Mouse (Mus musculus) T-helper 17 cell (primary cell): Measurements from ENCODE around the gene Snx5.

ENCODE experiments used
- in situ Hi-C, 2 experiments: fragments of 300-600 bp; cut with MboI, MseI; formaldehyde crosslinking; loops; 1 replicate in 1 of 2; 2 replicates in 1 of 2; pipeline ENCODE4 v1.15.1; 2025; ENCODE audit warnings: high pct_unique_total_duplicates in 2 of 2

Gene Snx5

GRCm38 (mm10) chr2:144270507-144271420, at the start of gene Snx5, which contains the start of gene Mgme1:
Gene Snx5, minus strand, starts transcription at chr2:144270906.
Gene Mgme1, plus strand, starts transcription at chr2:144270663.
- in situ Hi-C loops, result loop anchor here (10.0 to 25.0 kb wide), 3 partner anchors 314 to 1642 kb away; partner anchors contain the start of genes Naa20 (in 1 of the 2) and Snrpb2 (in 1 of the 2)

- in situ Hi-C loops, result no loop called here
These were observed 40.7 kb upstream of the Snx5 start for GRCm38 (mm10) chr2:144311372-144311771.

DNA sequence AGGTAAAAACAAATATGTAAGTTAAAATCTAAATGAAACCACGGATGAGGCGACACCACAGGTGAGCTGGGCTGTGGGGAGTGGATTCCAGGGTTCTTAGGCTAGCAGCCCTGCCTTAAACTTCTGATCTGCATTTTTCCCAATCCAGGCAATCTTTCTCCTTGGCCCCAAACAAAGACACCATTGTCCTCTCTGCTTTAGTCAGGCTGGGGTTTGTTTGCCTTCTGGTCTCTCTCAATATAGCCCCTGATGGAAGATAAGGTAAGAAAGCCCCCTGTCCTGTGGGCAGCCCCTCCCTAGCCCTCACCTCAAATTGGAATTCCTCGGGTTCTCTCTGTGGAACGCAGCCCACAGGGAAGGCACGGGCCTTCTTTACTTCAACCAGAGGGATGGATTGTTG, 39.6 kb upstream of the Snx5 start:
- in situ Hi-C loops, result no loop called here

DNA sequence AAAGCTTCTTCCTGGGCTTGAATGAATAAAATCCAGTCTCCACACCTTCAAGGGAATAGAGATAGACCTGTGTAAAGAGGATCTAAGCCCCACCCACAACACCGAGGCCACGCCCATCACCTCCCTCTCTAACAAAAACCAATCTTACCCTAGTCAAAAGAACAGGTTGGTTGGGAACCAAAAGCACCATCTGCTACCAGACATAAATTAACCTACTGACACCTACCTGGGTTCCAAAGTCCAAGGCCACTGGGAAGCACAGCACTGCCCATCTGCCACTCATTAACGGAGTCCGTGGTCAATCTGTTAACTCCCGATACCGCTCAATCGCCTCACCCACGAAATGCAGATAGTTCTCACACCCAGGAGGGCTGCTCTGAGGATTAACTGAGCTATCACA, 37.9 kb upstream of the Snx5 start:
- in situ Hi-C loops, result loop anchor here in 1 of 2 experiments (10.0 kb wide), 1 partner anchor 566 kb away; no protein-coding TSS in a partner anchor

- in situ Hi-C loops, result loop anchor here in 1 of 2 experiments (10.0 kb wide), 1 partner anchor 569 kb away; no protein-coding TSS in a partner anchor
These were observed 35.1 kb upstream of the Snx5 start for GRCm38 (mm10) chr2:144305721-144306294.

DNA sequence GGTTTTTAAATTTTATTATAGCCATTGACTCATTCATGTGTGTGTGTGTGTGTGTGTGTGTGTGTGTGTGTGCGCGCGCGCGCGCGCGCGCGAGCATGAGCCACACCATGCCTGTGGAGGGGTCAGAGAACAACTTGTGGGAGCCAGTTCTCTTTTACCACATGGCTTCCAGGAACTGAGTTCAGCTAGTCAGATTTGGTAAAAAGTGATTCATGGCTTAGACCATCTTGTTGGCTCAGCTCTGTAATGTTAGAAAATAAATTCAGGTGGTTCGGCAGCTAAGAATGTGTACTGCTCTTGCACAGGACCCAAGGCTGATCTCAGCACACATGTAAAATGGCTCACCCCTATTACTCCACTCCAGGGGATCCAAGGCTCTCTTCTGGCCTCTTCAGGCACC, 30.4 kb upstream of the Snx5 start:
- in situ Hi-C loops, result loop anchor here in 1 of 2 experiments (10.0 kb wide), 1 partner anchor 574 kb away; no protein-coding TSS in a partner anchor

DNA sequence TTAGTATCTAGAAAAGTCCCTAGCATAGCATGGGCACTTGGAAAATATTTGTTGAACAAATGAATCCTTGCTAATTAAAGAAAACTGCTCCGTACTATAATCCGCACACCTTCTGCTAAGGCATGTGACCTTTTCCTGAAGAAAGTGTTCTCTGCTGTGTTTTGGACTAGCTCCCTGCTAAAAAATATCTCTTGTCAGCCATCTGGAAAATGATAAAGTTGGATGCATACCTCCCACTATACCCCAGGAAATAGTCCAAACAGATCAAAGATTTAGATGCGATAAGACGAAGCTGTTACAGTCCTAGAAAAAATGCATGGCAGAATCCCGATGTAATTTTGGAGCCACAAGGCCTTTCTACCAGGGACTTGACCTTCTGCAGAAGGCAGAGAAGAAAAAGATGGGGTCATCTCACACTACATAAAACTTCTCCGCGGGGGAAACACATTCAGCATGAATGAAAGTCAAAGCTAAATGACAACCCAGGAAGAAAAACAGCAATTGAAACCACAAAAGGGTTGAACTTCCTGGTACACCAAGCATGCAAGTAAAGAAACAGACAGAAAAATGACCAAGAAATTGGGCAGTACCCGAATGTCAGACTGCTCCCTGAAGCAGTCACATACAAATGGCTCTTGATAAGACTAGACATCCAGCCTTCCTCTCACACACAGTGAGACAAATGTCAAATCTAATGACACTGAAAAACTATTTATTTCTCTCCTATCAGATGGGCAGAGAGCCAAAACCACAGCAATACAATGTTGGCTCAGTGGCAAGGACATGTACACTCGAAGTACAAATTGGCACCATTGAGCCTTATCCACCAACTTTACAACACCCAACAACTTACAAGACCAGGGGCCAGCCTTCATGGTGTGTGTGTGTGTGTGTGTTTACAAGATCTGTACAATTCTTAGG, 29.3 kb upstream of the Snx5 start:
- in situ Hi-C loops, result loop anchor here in 1 of 2 experiments (10.0 kb wide), 1 partner anchor 575 kb away; no protein-coding TSS in a partner anchor

GRCm38 (mm10) chr2:144295145-144295735, 24.5 kb upstream of the Snx5 start:
- in situ Hi-C loops, result no loop called here

DNA sequence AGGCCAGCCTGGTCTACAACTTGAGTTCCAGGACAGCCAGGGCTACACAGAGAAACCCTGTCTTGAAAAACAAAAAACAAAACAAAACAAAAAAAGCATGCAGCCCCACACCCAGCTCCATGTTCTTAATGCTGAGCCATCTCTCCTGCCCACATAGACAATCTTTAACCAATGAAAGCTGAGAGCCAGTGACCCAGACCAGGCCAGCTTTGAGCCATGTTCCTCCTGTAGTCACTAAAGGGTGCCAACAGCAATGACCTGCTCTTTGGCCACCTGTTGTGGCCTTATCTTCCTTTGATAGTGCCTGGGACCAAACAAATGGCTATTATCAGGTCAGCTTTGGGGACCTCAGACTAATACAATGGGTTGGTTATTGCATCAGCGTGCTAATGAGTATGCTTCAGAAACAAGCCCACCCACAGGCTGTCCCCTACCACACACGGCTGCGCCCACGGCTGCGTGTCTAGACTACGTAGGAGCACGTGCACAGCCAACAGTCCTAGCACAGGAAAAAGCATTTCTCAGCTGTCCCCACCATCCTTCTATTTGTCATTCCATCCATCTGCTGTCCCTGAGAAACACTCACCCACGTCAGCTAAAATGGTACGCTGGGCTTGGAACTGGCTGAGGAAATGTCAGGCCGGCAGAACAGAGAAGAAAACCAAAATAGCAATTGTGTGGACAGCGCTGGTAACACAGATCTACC, 21.0 kb upstream of the Snx5 start:
- in situ Hi-C loops, result no loop called here

- in situ Hi-C loops, result no loop called here
These were observed 19.6 kb upstream of the Snx5 start for GRCm38 (mm10) chr2:144290321-144290720.

DNA sequence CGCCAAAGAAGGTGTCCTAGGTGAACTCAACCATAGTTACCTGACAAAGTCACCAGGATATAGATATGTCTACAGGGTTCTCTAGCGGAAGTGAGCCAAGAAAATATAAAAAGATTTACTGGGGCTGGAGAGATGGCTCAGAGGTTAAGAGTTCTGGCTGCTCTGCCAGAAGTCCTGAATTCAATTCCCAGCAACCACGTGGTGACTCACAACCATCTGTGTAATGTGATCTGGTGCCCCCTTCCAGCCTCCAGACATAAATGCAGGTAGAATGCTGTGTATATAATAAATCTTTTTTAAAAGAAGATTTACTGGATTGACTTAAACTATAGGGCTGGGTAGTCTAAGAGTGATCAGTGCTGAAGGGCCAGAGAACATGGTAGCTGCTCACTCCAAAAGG, 10.7 kb upstream of the Snx5 start:
- in situ Hi-C loops, result no loop called here

DNA sequence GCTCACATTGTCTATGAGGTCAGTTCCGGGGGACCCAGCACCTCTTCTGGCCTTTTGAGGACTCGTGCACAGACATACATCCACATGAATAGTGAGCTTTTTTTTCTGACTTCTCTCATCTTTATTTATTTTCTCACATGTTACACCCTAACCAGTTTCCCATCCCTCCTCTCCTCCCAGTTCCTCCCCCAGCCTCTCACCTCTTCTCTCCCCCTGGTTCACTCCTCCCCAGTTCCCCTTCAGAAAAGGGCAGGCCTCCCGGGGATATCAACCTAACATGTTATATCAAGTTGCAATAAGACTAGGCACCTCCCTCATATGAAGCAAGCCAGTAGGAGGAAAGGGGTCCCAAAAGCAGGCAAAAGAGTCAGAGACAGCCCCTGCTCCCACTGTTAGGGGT, 9.9 kb upstream of the Snx5 start:
- in situ Hi-C loops, result no loop called here

DNA sequence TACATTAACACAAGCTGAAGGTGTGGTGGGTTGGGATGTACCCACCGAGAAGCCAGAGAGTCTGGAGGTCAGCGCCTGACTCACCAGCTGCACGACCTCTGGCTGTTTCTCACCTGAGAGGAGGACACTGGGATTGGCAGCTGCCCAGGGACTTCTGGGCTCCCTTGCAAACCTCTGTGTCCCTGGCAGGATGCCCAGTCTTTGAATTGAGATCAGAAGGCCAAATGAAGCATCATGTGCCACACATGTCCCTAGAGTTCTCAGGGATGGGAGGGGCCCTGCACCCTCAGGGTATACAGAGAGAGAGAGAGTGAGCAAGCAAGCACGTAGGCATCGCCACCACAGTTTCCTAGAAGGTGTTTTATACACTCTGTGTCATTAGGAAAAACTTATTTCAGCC, 9.0 kb upstream of the Snx5 start:
- in situ Hi-C loops, result loop anchor here (5.0 to 10.0 kb wide), 3 partner anchors 305 to 1377 kb away; partner anchors contain the start of genes Kif16b (in 1 of the 2) and Snrpb2 (in 1 of the 2)

- in situ Hi-C loops, result loop anchor here (5.0 to 10.0 kb wide), 3 partner anchors 308 to 1375 kb away; partner anchors contain the start of genes Kif16b (in 1 of the 2) and Snrpb2 (in 1 of the 2)
These were observed 6.2 kb upstream of the Snx5 start for GRCm38 (mm10) chr2:144276885-144277284.

DNA sequence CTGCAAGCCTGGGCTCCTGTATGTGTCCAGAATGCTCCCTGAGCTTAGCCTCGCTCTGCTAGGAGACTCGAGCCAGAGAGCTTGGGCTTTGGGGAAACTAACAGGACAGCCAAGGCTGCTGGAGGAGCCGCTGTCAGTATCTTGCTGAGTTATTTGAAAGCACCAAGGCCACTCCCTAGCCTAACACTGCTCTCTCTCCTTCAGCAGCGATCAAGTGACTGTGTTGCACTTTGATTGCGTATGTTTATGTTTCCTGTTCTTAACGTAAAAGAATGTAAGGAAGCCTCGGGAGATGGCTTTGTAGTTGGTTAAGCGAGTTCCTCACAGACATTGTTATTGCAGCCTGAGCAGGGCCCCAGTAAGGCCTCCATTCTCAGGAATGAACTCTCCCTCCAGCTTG, 4.0 kb upstream of the Snx5 start:
- in situ Hi-C loops, result loop anchor here (5.0 to 25.0 kb wide), 4 partner anchors 310 to 1638 kb away; partner anchors contain the start of genes Kif16b (in 1 of the 2), Naa20 (in 1 of the 2) and Snrpb2 (in 1 of the 2)

- in situ Hi-C loops, result loop anchor here (10.0 to 25.0 kb wide), 3 partner anchors 313 to 1640 kb away; partner anchors contain the start of genes Naa20 (in 1 of the 2) and Snrpb2 (in 1 of the 2)
These were observed 1.4 kb upstream of the Snx5 start for GRCm38 (mm10) chr2:144272088-144272487.

DNA sequence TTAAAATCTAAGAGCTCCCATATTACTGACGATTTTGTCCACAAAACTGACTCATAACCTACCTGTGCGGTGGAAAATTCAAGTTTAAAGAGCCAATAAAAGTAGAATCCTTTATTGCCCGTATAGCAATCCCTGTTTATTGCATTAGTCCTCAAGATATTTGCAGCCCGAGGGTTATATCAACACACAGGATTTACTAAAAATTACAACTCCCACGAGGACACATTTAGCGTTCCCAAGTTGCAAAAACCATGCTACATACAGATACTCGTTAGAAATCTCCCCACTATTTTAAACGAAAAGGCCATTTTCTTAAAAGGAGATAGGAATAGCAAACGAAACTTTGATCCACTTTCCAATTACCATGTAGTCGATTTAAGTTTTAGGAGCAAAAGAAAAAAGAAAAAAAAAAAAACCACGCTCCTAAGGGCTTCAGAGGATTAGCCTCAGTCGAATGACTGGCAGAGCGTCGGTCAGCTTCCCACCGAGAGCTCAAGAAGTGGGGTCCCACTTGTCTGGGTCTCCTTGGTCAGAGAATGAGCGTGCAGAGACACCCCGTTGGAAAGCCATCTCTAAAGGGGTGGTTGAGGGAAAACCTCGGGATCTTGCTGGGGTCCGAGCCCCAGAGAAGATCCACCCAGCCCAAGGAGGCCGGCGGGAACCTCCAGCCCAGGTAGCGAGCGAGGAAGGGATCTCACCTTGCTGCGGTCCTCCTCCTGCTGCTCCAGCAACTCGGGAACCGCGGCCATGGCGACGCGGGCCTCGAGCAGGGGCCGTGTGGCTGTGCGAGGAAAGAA, 829 bp downstream of the Snx5 start:
- in situ Hi-C loops, result loop anchor here (10.0 to 25.0 kb wide), 3 partner anchors 315 to 1642 kb away; partner anchors contain the start of genes Naa20 (in 1 of the 2) and Snrpb2 (in 1 of the 2)

DNA sequence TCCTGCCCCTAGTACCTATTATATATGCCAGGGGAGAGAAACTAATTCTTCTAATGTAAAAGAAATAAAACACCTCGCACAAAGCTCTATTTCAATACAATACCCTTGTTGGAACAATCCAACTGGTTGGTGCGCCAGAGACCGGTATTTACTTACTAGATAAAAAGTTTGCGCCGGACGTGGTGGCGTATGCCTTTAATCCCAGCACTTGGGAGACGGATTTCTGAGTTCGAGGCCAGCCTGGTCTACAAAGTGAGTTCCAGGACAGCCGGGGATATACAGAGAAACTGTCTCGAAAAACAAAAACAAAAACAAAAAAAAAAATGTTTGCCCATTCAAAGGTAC, 1.4 kb downstream of the Snx5 start:
- in situ Hi-C loops, result loop anchor here in 1 of 2 experiments (25.0 kb wide), 1 partner anchor 1643 kb away; the partner anchor contains the start of gene Naa20
